Mouse (Mus musculus) MEL (cell line): ENCODE data around the gene Gm20509.

Experiments used
- CHD1 ChIP-seq: IDR thresholded peaks from 2 replicates; pipeline ENCODE4 v1.6.1; 2012; ENCODE audit warnings: low read depth, mild to moderate bottlenecking, inconsistent platforms, low read length, improper control_type of control experiment
- CTCF ChIP-seq, 3 experiments: IDR thresholded peaks in 2 of 3; conservative IDR thresholded peaks in 1 of 3; 2 replicates each; pipeline ENCODE4 v1.5.1; 2011 to 2012; ENCODE audit warnings: low read length in 3 of 3, low read depth in 2 of 3, mild to moderate bottlenecking in 2 of 3, improper control_type of control experiment in 1 of 3, inconsistent platforms in 1 of 3, mixed read lengths in 1 of 3, moderate library complexity in 1 of 3; ENCODE audit not compliant: control insufficient read depth in 1 of 3, insufficient read depth in 1 of 3, poor library complexity in 1 of 3, severe bottlenecking in 1 of 3
- EP300 ChIP-seq, 2 experiments: IDR thresholded peaks; 2 replicates each; pipeline ENCODE4 v1.6.1; 2011; ENCODE audit warnings: improper control_type of control experiment in 2 of 2, low read length in 2 of 2, low read depth in 1 of 2, mild to moderate bottlenecking in 1 of 2
- HCFC1 ChIP-seq: IDR thresholded peaks from 2 replicates; pipeline ENCODE4 v1.6.1; 2012; ENCODE audit warnings: low read depth, mild to moderate bottlenecking, inconsistent platforms, low read length, improper control_type of control experiment, moderate library complexity
- MAX ChIP-seq: IDR thresholded peaks from 2 replicates; pipeline ENCODE4 v1.6.1; 2011; ENCODE audit warnings: low read length, improper control_type of control experiment
- MAZ ChIP-seq: IDR thresholded peaks from 2 replicates; pipeline ENCODE4 v1.6.1; 2012; ENCODE audit warnings: low read depth, mild to moderate bottlenecking, inconsistent platforms, low read length, improper control_type of control experiment
- MEF2A ChIP-seq: IDR thresholded peaks from 2 replicates; pipeline ENCODE4 v1.6.1; 2014; ENCODE audit warnings: low read depth, mild to moderate bottlenecking, inconsistent platforms, low read length, improper control_type of control experiment; ENCODE audit not compliant: poor library complexity, insufficient replicate concordance, severe bottlenecking; ENCODE audit errors: extremely low read depth
- MYC ChIP-seq: IDR thresholded peaks from 2 replicates; pipeline ENCODE4 v1.6.1; 2011; ENCODE audit warnings: low read depth, mild to moderate bottlenecking, low read length, improper control_type of control experiment, moderate library complexity
- POLR2A ChIP-seq, 2 experiments: IDR thresholded peaks; 2 replicates each; pipeline ENCODE4 v1.6.1; 2011 to 2012; ENCODE audit warnings: low read length in 2 of 2, mild to moderate bottlenecking in 2 of 2, control low read depth in 1 of 2, improper control_type of control experiment in 1 of 2, low read depth in 1 of 2, moderate library complexity in 1 of 2; ENCODE audit not compliant: control insufficient read depth in 1 of 2, insufficient read depth in 1 of 2, poor library complexity in 1 of 2
- USF1 ChIP-seq: IDR thresholded peaks from 2 replicates; pipeline ENCODE4 v1.6.1; 2014; ENCODE audit warnings: low read depth, mild to moderate bottlenecking, inconsistent platforms, low read length, improper control_type of control experiment, moderate library complexity

GRCm38 (mm10) chr9:73055441-73055911 lies 46.8 kb upstream of the Gm20509 start:
- TF ChIP-seq POLR2A (IDR thresholded peaks at IDR 0.05; ENCODE audit: control insufficient read depth in 1 of 2, insufficient read depth in 1 of 2, low read depth in 1 of 2, low read length in 2 of 2, poor library complexity in 1 of 2) (no peak), USF1 (no peak), CHD1 (no peak), MAX (no peak), MAZ (no peak), CTCF (IDR thresholded peaks at IDR 0.05 in 2 of 3, conservative IDR thresholded peaks at IDR 0.05 in 1 of 3; ENCODE audit: control insufficient read depth in 1 of 3, insufficient read depth in 1 of 3, low read depth in 2 of 3, low read length in 3 of 3, poor library complexity in 1 of 3, severe bottlenecking in 1 of 3) (no peak), EP300 (IDR thresholded peaks at IDR 0.05; ENCODE audit: low read depth in 1 of 2, low read length in 2 of 2) (no peak), HCFC1 (no peak), MYC (no peak), MEF2A (no peak)
